ENCODE assay signal across 12 mouse cellular contexts in the genomic region with DNA sequence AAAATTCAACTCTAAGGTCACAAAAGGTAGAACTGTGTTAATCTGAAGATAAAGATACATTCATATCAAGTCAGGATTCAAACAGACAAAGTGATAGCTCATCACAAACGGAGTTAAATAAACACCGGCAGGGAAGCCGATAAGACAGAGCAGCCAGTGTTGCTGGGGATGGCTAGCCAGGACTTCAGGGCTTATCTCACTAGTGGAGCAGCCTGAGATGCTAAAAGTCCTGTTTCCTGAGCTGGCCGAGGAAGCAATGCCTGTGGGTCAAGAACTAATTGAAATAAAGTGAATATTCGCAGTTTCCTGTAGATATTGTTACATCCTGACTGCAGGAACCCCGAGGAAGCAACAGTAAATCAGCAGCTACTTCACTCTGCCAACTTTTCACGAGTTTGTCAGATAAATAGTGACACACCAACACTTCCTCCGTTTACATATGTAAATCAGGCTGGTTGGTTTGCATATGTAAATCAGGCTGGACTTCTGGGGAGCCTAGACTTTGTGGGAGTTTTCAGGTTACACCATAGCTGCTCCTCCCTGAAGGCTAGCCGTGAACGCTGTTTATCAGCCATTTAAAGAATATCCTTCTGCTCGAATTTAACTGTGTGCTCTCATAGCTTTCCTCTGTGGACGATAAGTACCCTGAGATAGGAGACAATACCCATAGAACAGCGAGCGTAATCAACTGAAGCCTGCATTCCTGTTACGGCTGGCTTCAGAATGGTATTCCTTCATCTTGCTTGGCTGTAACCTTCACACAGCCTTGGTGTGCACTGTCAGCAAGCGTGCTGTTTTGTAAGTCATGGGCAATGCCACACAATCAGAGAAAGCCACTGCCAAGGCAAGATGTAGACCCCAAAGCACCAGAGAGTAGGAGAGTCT.
A peak's percentile ranks its signal among the peaks of the same experiment; 100 is the strongest.
DNase-seq lines count a peak whose midpoint lies in the region; ATAC-seq and TF ChIP-seq lines count a peak whose summit lies in the region.
"Had no signal": no experiment of that assay in that cellular context is flagged by ENCODE, and none has a peak within 500 bp of the region (broad histone marks: within the 10 kb centered on the region; RNA-seq: fewer than 3 reads in every experiment).

No protein-coding gene starts in this region.

- H3K27me3 ChIP-seq in heart, embryonic 12.5 days (replicated peaks): no peaks in the 10 kb centered on the region
- peaks cover 14% of the 10 kb centered on the region; the same call in 1 of the 2 replicates for H3K27me3 ChIP-seq in midbrain, embryonic 10.5 days (ENCODE audit: low read depth, poor library complexity, severe bottlenecking)
- H3K27me3 ChIP-seq in midbrain, postnatal 0 days (ENCODE audit: insufficient read depth, low read length): no peaks in the 10 kb centered on the region
- no peaks in the 10 kb centered on the region for H3K27me3 ChIP-seq in heart, postnatal 0 days (ENCODE audit: control insufficient read depth, insufficient read depth, low read length)
- H3K27me3 ChIP-seq in splenic B cell, adult 2 months (ENCODE audit: control insufficient read depth, insufficient read depth, low read length, poor library complexity, severe bottlenecking): no peaks in the 10 kb centered on the region
- H3K27me3 ChIP-seq in intestine, postnatal 0 days (replicated peaks; ENCODE audit: control insufficient read depth, insufficient read depth, low read length): no peaks in the 10 kb centered on the region
- H3K27me3 ChIP-seq: embryonic facial prominence, embryonic 15.5 days had no signal

- TF ChIP-seq EP300 in heart, postnatal 0 days (IDR thresholded peaks at IDR 0.05; ENCODE audit: low read depth): 0 out of 2 replicates have a peak, but pooled peaks have one; percentile 47

- no peaks in the 10 kb centered on the region for H3K9me3 ChIP-seq in heart, embryonic 12.5 days (replicated peaks)
- 0 out of 2 replicates have a peak, but pooled peaks cover 3% of the 10 kb centered on the region for H3K9me3 ChIP-seq in midbrain, embryonic 10.5 days (replicated peaks)
- no peaks in the 10 kb centered on the region for H3K9me3 ChIP-seq in midbrain, postnatal 0 days (ENCODE audit: low read length)
- H3K9me3 ChIP-seq in heart, postnatal 0 days (replicated peaks; ENCODE audit: control insufficient read depth, low read length): no peaks in the 10 kb centered on the region
- no peaks in the 10 kb centered on the region for H3K9me3 ChIP-seq in intestine, postnatal 0 days (ENCODE audit: control insufficient read depth)
- H3K9me3 ChIP-seq: embryonic facial prominence, embryonic 15.5 days had no signal

- H3K9ac ChIP-seq in heart, embryonic 12.5 days: no peak overlapping the region
- no peak overlapping the region for H3K9ac ChIP-seq in midbrain, postnatal 0 days (replicated peaks; ENCODE audit: low read length, poor library complexity, severe bottlenecking)
- no peak overlapping the region for H3K9ac ChIP-seq in heart, postnatal 0 days (replicated peaks; ENCODE audit: low read depth, low read length)
- H3K9ac ChIP-seq in intestine, postnatal 0 days (ENCODE audit: low read depth, low read length): no peak overlapping the region
- H3K9ac ChIP-seq: embryonic facial prominence, embryonic 15.5 days had no signal

- H3K4me2 ChIP-seq in heart, embryonic 12.5 days: peak overlapping the region; percentile 57
- no peak overlapping the region for H3K4me2 ChIP-seq in midbrain, postnatal 0 days (ENCODE audit: low read depth, low read length, poor library complexity, severe bottlenecking)
- peak overlapping the region; percentile 42 for H3K4me2 ChIP-seq in heart, postnatal 0 days (ENCODE audit: low read depth, low read length)
- H3K4me2 ChIP-seq in intestine, postnatal 0 days (replicated peaks; ENCODE audit: low read depth): no peak overlapping the region
- H3K4me2 ChIP-seq: embryonic facial prominence, embryonic 15.5 days had no signal

- no peaks in the 10 kb centered on the region for H3K36me3 ChIP-seq in heart, embryonic 12.5 days
- H3K36me3 ChIP-seq in midbrain, embryonic 10.5 days: 0 out of 2 replicates have a peak, but pooled peaks cover 2% of the 10 kb centered on the region
- H3K36me3 ChIP-seq in midbrain, postnatal 0 days (ENCODE audit: insufficient read depth, low read length): no peaks in the 10 kb centered on the region
- no peaks in the 10 kb centered on the region for H3K36me3 ChIP-seq in heart, postnatal 0 days (replicated peaks; ENCODE audit: control insufficient read depth, insufficient read depth, low read length)
- no peaks in the 10 kb centered on the region for H3K36me3 ChIP-seq in splenic B cell, adult 2 months (ENCODE audit: control insufficient read depth, insufficient read depth, low read length, poor library complexity, severe bottlenecking)
- H3K36me3 ChIP-seq in intestine, postnatal 0 days (ENCODE audit: control insufficient read depth, insufficient read depth): no peaks in the 10 kb centered on the region
- H3K36me3 ChIP-seq: embryonic facial prominence, embryonic 15.5 days had no signal

- no peak for DNase-seq in heart, postnatal 14 days
- DNase-seq in midbrain, embryonic 10.5 days (ENCODE audit: low spot score): no peak
- no peak for DNase-seq in midbrain, postnatal 0 days (ENCODE audit: low spot score)
- peak; percentile 38 for DNase-seq in heart, postnatal 0 days (ENCODE audit: low spot score)
- peak; percentile 5 for DNase-seq in splenic B cell, adult 2 months (ENCODE audit: low read depth, low spot score)
- no peak for DNase-seq in testis, postnatal 14 days (ENCODE audit: low spot score)
- DNase-seq: cerebellum, adult 11 months; thymus, postnatal 14 days had no signal

- H3K4me3 ChIP-seq in heart, embryonic 12.5 days: 0 out of 2 replicates have a peak overlapping the region, but pooled peaks have one; percentile 2
- no peak overlapping the region for H3K4me3 ChIP-seq in midbrain, embryonic 10.5 days
- no peak overlapping the region for H3K4me3 ChIP-seq in midbrain, postnatal 0 days (ENCODE audit: low read depth, low read length)
- H3K4me3 ChIP-seq in heart, postnatal 0 days (ENCODE audit: low read depth, low read length): no peak overlapping the region
- H3K4me3 ChIP-seq in intestine, postnatal 0 days (ENCODE audit: low read depth, low read length): no peak overlapping the region
- H3K4me3 ChIP-seq: embryonic facial prominence, embryonic 15.5 days had no signal

- WGBS in heart, embryonic 12.5 days: 4% methylated on average over 16 of the region's 16 CpGs
- WGBS in midbrain, embryonic 10.5 days: 43% methylated on average over 16 of the region's 16 CpGs
- WGBS in midbrain, postnatal 0 days: 36% methylated on average over 16 of the region's 16 CpGs
- 8% methylated on average over 16 of the region's 16 CpGs for WGBS in heart, postnatal 0 days
- WGBS in intestine, postnatal 0 days: 33% methylated on average over 16 of the region's 16 CpGs

- intact Hi-C loops in heart, postnatal 14 days (cut with DNase I): no loop called here

- no peak for TF ChIP-seq CTCF in midbrain, postnatal 0 days (IDR thresholded peaks at IDR 0.05)
- no peak for TF ChIP-seq CTCF in heart, postnatal 0 days (IDR thresholded peaks at IDR 0.05; ENCODE audit: low read depth)
- TF ChIP-seq CTCF in intestine, postnatal 0 days (IDR thresholded peaks at IDR 0.05; ENCODE audit: low read depth): no peak

- peak overlapping the region; percentile 27 for H3K27ac ChIP-seq in heart, embryonic 12.5 days (ENCODE audit: poor library complexity, severe bottlenecking)
- H3K27ac ChIP-seq in midbrain, embryonic 10.5 days (replicated peaks): 0 out of 2 replicates have a peak overlapping the region, but pooled peaks have one; percentile 33
- H3K27ac ChIP-seq in midbrain, postnatal 0 days (ENCODE audit: low read depth, low read length): no peak overlapping the region
- peak overlapping the region; percentile 51 for H3K27ac ChIP-seq in heart, postnatal 0 days (ENCODE audit: low read depth)
- H3K27ac ChIP-seq in intestine, postnatal 0 days (ENCODE audit: low read depth, low read length): no peak overlapping the region
- H3K27ac ChIP-seq: embryonic facial prominence, embryonic 15.5 days had no signal

- ATAC-seq in heart, embryonic 12.5 days (ENCODE audit: insufficient number of reproducible peaks, low FRiP score): peak; percentile 60
- no peak for ATAC-seq in midbrain, postnatal 0 days (ENCODE audit: low FRiP score)
- peak; percentile 50 for ATAC-seq in heart, postnatal 0 days (ENCODE audit: insufficient read depth, low read depth)
- ATAC-seq in intestine, postnatal 0 days: no peak
- ATAC-seq: intestine, embryonic 16.5 days had no signal

- H3K4me1 ChIP-seq in heart, embryonic 12.5 days (replicated peaks): peaks cover 66% of the 10 kb centered on the region
- H3K4me1 ChIP-seq in midbrain, embryonic 10.5 days: peaks cover 57% of the 10 kb centered on the region
- 0 out of 2 replicates have a peak, but pooled peaks cover 15% of the 10 kb centered on the region for H3K4me1 ChIP-seq in midbrain, postnatal 0 days (ENCODE audit: insufficient read depth, low read length)
- H3K4me1 ChIP-seq in heart, postnatal 0 days (ENCODE audit: control insufficient read depth, insufficient read depth): peaks cover 23% of the 10 kb centered on the region
- H3K4me1 ChIP-seq in intestine, postnatal 0 days (replicated peaks; ENCODE audit: control insufficient read depth, insufficient read depth, low read length): 0 out of 2 replicates have a peak, but pooled peaks cover 2% of the 10 kb centered on the region

Comparison
In these comparisons a context has a peak if more than half of its experiments do, and no peak if none do; other contexts are left out.
1. H3K27ac ChIP-seq: peak in heart, embryonic 12.5 days (single experiment), midbrain, embryonic 10.5 days (single experiment) and heart, postnatal 0 days (single experiment); none in midbrain, postnatal 0 days (single experiment) and intestine, postnatal 0 days (single experiment).
2. DNase-seq: peak in heart, postnatal 0 days (single experiment) and splenic B cell, adult 2 months (single experiment); none in heart, postnatal 14 days (0 of 2), midbrain, embryonic 10.5 days (single experiment), midbrain, postnatal 0 days (single experiment) and testis, postnatal 14 days (single experiment).
3. ATAC-seq: peak in heart, embryonic 12.5 days (single experiment) and heart, postnatal 0 days (single experiment); none in midbrain, postnatal 0 days (single experiment) and intestine, postnatal 0 days (single experiment).
4. H3K4me2 ChIP-seq: peak in heart, embryonic 12.5 days (single experiment) and heart, postnatal 0 days (single experiment); none in midbrain, postnatal 0 days (single experiment) and intestine, postnatal 0 days (single experiment).